Mouse (Mus musculus) effector memory CD4-positive, alpha-beta T cell, adult 5 months (primary cell): Measurements from ENCODE around the gene Hrk. TPM values are rescaled to one million over a fixed set of nuclear protein-coding genes. Genes with fewer than 3 reads are reported as not detected.

Experiments used
- polyA plus RNA-seq: library from polyadenylated mRNA; unstranded; fragments of 100-300 nt; shearing (Covaris generic); gene quantifications from one replicate; pipeline ENCODE4 v1.2.1, GENCODE M21; 2017

Gene Hrk
- polyA plus RNA-seq, result not detected

DNA sequence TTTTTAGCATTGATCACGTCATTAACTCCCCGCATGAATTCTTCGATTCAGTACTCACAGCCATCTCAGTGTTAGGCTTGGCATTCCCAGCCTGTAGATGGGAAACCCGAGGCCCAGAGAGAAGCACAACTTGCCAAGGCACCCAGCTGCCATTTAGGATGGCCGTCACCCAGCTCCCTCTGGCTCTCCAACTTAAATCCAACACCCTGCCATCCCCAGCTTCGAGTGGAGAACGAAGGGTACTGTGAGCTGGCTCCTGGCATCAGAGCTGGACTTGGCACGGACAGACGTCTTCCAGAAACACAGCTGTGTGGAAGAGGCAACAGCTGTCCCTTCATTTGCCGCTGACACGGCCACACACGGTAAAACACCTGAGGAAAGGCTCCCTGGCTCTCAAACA lies at the start of gene Hrk:
Gene Hrk (plus strand): TSS at position 68 of the 400 bp plus-strand sequence.

DNA sequence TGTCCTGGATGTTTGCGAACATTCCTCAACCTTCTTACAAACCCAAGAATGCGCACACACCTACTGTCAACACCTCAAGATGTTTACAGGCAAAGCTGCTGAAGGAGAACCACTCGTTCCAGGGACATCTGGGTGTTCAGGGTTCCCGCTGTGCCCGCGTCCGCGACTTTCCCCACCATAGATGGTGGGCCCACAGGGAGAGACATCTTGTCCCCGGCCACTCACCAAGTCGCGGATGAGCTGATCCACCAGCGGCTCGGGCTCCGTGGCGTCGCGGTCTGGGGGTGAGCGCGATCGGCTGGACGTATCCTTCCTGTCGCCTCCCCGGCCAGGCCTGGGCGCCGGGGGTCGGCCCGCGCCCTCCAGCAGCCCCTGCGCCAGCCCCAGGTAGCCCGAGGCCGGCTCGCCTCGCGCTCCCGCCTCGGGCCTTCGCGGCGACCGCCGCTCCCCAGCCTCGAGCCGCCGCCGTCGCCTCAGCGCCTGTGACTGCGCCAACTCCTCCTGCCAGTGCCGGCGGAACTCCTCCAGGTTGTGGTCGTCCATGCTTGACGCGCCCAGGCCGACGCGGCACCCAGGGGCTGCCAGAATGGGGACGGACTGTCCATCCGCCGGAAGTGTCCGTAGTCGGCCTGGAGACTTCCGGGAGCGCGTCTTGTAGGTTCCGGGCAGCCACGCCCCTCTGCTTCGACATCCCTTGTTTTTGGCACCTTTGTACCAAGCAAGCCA lies 9.4 kb upstream of the Hrk start, which contains the start of gene Fbxw8:
Gene Fbxw8 (minus strand): TSS at position 626 of the 726 bp plus-strand sequence.

Other genes starting within 250 kb of the Hrk start
- 28.5 TPM for gene Fbxo21, start 187.9 kb upstream of the Hrk start, polyA plus RNA-seq
- gene Tesc, start 136.9 kb upstream of the Hrk start, polyA plus RNA-seq, result 76.2 TPM
- gene Fbxw8, start 9.2 kb upstream of the Hrk start, polyA plus RNA-seq, result 20.5 TPM
- 0.65 TPM for gene Rnft2, start 80.5 kb downstream of the Hrk start, polyA plus RNA-seq
- gene 2410131K14Rik, start 80.6 kb downstream of the Hrk start, polyA plus RNA-seq, result 4.3 TPM